Mouse (Mus musculus) megakaryocyte, embryonic 14.5 days (primary cell): ENCODE measurements at regions not wholly inside any gene's neighbourhood (a gene's known extent, or its start where the extent isn't known, plus 50 kb on each side); places are given as distances from the start of the nearest gene placed in this dataset.

Source experiments
- H3K27me3 ChIP-seq: replicated peaks from 2 replicates; pipeline ENCODE3; 2012; ENCODE audit warnings: inconsistent platforms
- H3K36me3 ChIP-seq: replicated peaks from 2 replicates; pipeline ENCODE3; 2012; ENCODE audit warnings: low read length, inconsistent platforms, mixed read lengths
- H3K4me1 ChIP-seq: 2 replicates; pipeline ENCODE4 v1.6.1; 2012; ENCODE audit warnings: inconsistent platforms
- H3K4me3 ChIP-seq: replicated peaks from 2 replicates; pipeline ENCODE3; 2012; ENCODE audit warnings: moderate library complexity, mild to moderate bottlenecking, inconsistent platforms
- H3K9me3 ChIP-seq: 2 replicates; pipeline ENCODE4 v1.6.1; 2012; ENCODE audit warnings: inconsistent platforms
- FLI1 ChIP-seq: IDR thresholded peaks from 2 replicates; pipeline ENCODE4 v1.6.1; 2012; ENCODE audit warnings: low read length, inconsistent platforms, mixed read lengths
- GATA1 ChIP-seq: IDR thresholded peaks from 3 replicates; pipeline ENCODE4 v1.6.1; 2012; ENCODE audit warnings: mixed read lengths, low read length, inconsistent platforms, borderline replicate concordance

GRCm38 (mm10) chr10:111385561-111385960 lies 87.1 kb downstream of the Bbs10 start:
- Histone ChIP-seq H3K4me1 (peaks cover 59% of the 10 kb centered on the region), H3K36me3 (no peaks in the 10 kb centered on the region), H3K9me3 (no peaks in the 10 kb centered on the region), H3K4me3 (no peak overlapping the region), H3K27me3 (no peaks in the 10 kb centered on the region)
- TF ChIP-seq GATA1 (no peak), FLI1 (no peak)

GRCm38 (mm10) chr10:111387869-111388538 lies 85.0 kb upstream of the Nap1l1 start:
- Histone ChIP-seq H3K4me1 (peaks cover 56% of the 10 kb centered on the region), H3K4me3 (no peak overlapping the region), H3K27me3 (no peaks in the 10 kb centered on the region), H3K36me3 (no peaks in the 10 kb centered on the region), H3K9me3 (no peaks in the 10 kb centered on the region)
- no peak for TF ChIP-seq FLI1

- TF ChIP-seq GATA1, result no peak
- no peak for TF ChIP-seq FLI1
- Histone ChIP-seq H3K27me3 (no peaks in the 10 kb centered on the region), H3K9me3 (peaks cover 3% of the 10 kb centered on the region), H3K4me1 (peaks cover 53% of the 10 kb centered on the region), H3K4me3 (no peak overlapping the region), H3K36me3 (peaks cover 2% of the 10 kb centered on the region)
These were observed 84.3 kb upstream of the Nap1l1 start for GRCm38 (mm10) chr10:111388545-111389320.

GRCm38 (mm10) chr10:111389890-111390289 lies 83.1 kb upstream of the Nap1l1 start:
- TF ChIP-seq FLI1 (no peak), GATA1 (no peak)
- H3K4me3 ChIP-seq, result no peak overlapping the region
- peaks cover 14% of the 10 kb centered on the region for H3K9me3 ChIP-seq
- peaks cover 2% of the 10 kb centered on the region for H3K36me3 ChIP-seq
- peaks cover 56% of the 10 kb centered on the region for H3K4me1 ChIP-seq
- H3K27me3 ChIP-seq, result no peaks in the 10 kb centered on the region

GRCm38 (mm10) chr10:111394421-111394820 lies 78.6 kb upstream of the Nap1l1 start:
- Histone ChIP-seq H3K4me3 (no peak overlapping the region), H3K27me3 (peaks cover 3% of the 10 kb centered on the region), H3K9me3 (peaks cover 25% of the 10 kb centered on the region), H3K36me3 (peaks cover 2% of the 10 kb centered on the region), H3K4me1 (peaks cover 38% of the 10 kb centered on the region)
- TF ChIP-seq GATA1 (no peak), FLI1 (no peak)

GRCm38 (mm10) chr10:111405071-111405470 lies 68.0 kb upstream of the Nap1l1 start:
- no peaks in the 10 kb centered on the region for H3K27me3 ChIP-seq
- no peak overlapping the region for H3K4me3 ChIP-seq

GRCm38 (mm10) chr10:111408887-111409286 lies 64.1 kb upstream of the Nap1l1 start:
- Histone ChIP-seq H3K4me3 (no peak overlapping the region), H3K27me3 (no peaks in the 10 kb centered on the region), H3K4me1 (peaks cover 24% of the 10 kb centered on the region), H3K9me3 (peaks cover 6% of the 10 kb centered on the region; the same call in 1 of the 2 replicates), H3K36me3 (peaks cover 2% of the 10 kb centered on the region)
- TF ChIP-seq FLI1 (no peak), GATA1 (no peak)

More at GRCm38 (mm10) chr10:111405071-111405470, 68.0 kb upstream of the Nap1l1 start:
- H3K36me3 ChIP-seq, result peaks cover 2% of the 10 kb centered on the region
- H3K9me3 ChIP-seq, result peaks cover 14% of the 10 kb centered on the region; the same call in 1 of the 2 replicates
- TF ChIP-seq GATA1 (no peak), FLI1 (no peak)
- H3K4me1 ChIP-seq, result peaks cover 14% of the 10 kb centered on the region

GRCm38 (mm10) chr10:111409497-111409896 lies 63.5 kb upstream of the Nap1l1 start:
- Histone ChIP-seq H3K4me3 (no peak overlapping the region), H3K36me3 (peaks cover 7% of the 10 kb centered on the region)
- TF ChIP-seq FLI1 (no peak), GATA1 (no peak)

GRCm38 (mm10) chr10:111410121-111410520 lies 62.9 kb upstream of the Nap1l1 start:
- H3K4me1 ChIP-seq, result peaks cover 32% of the 10 kb centered on the region
- no peak for TF ChIP-seq FLI1
- TF ChIP-seq GATA1, result no peak
- H3K9me3 ChIP-seq, result peaks cover 17% of the 10 kb centered on the region
- H3K27me3 ChIP-seq, result no peaks in the 10 kb centered on the region
- no peak overlapping the region for H3K4me3 ChIP-seq
- H3K36me3 ChIP-seq, result peaks cover 13% of the 10 kb centered on the region

More at GRCm38 (mm10) chr10:111409497-111409896, 63.5 kb upstream of the Nap1l1 start:
- Histone ChIP-seq H3K27me3 (no peaks in the 10 kb centered on the region), H3K4me1 (peaks cover 29% of the 10 kb centered on the region), H3K9me3 (peaks cover 11% of the 10 kb centered on the region)

GRCm38 (mm10) chr10:111411533-111411932 lies 61.5 kb upstream of the Nap1l1 start:
- Histone ChIP-seq H3K4me3 (no peak overlapping the region), H3K27me3 (no peaks in the 10 kb centered on the region), H3K4me1 (peaks cover 32% of the 10 kb centered on the region), H3K36me3 (peaks cover 18% of the 10 kb centered on the region), H3K9me3 (peaks cover 23% of the 10 kb centered on the region)
- TF ChIP-seq GATA1 (no peak), FLI1 (no peak)
